Mouse (Mus musculus) heart, embryonic 13.5 days (tissue): ENCODE results near the gene Meis3. TPM values are rescaled to one million over a fixed set of nuclear protein-coding genes. Genes with fewer than 3 reads are reported as not detected.

Experiments used
- ATAC-seq: fragments of 200-750 bp; cut with Nextera tagmentation; 2 replicates; pipeline ENCODE4 v1.8.0; 2017; ENCODE audit warnings: moderate TSS enrichment; ENCODE audit not compliant: insufficient number of reproducible peaks, low FRiP score, low TSS enrichment; ENCODE audit errors: extremely low read depth
- H3K27ac ChIP-seq: fragments of 300-500 bp; sonication (generic); replicated peaks from 2 replicates; pipeline ENCODE4 v1.5.1; 2015; ENCODE audit warnings: moderate library complexity, mild to moderate bottlenecking, inconsistent platforms
- H3K27me3 ChIP-seq: fragments of 300-500 bp; sonication (generic); replicated peaks from 2 replicates; pipeline ENCODE4 v1.6.1; 2015; ENCODE audit warnings: mild to moderate bottlenecking, inconsistent platforms
- H3K36me3 ChIP-seq: fragments of 300-500 bp; sonication (generic); 2 replicates; pipeline ENCODE4 v1.6.1; 2015; ENCODE audit warnings: mild to moderate bottlenecking, inconsistent platforms
- H3K4me1 ChIP-seq: fragments of 300-500 bp; sonication (generic); 2 replicates; pipeline ENCODE4 v1.6.1; 2015; ENCODE audit warnings: inconsistent platforms
- H3K4me2 ChIP-seq: fragments of 300-500 bp; sonication (generic); 2 replicates; pipeline ENCODE4 v1.6.1; 2015; ENCODE audit warnings: inconsistent platforms, mild to moderate bottlenecking, moderate library complexity
- H3K4me3 ChIP-seq: fragments of 300-500 bp; sonication (generic); 2 replicates; pipeline ENCODE4 v1.5.1; 2015; ENCODE audit warnings: moderate library complexity, mild to moderate bottlenecking, inconsistent platforms
- H3K9ac ChIP-seq: fragments of 300-500 bp; sonication (generic); 2 replicates; pipeline ENCODE4 v1.6.1; 2015; ENCODE audit warnings: inconsistent platforms, mild to moderate bottlenecking, moderate library complexity
- H3K9me3 ChIP-seq: fragments of 300-500 bp; sonication (generic); 2 replicates; pipeline ENCODE4 v1.6.1; 2016; ENCODE audit warnings: inconsistent platforms
- WGBS: fragments of 180-500 bp; shearing (Covaris S2); methylation state at CpG from one replicate; pipeline ENCODE4 v1.1.7; 2015; ENCODE audit warnings: mixed read lengths; 5-methylcytosine and 5-hydroxymethylcytosine counted together
- polyA plus RNA-seq: library from polyadenylated mRNA; unstranded; fragments of >200 nt; fragmentation: Nextera tagmentation; extraction: Ambion mirVana; gene quantifications from 2 replicates; pipeline ENCODE4 v1.2.1, GENCODE M21; 2015

Gene Meis3
- polyA plus RNA-seq, 1 experiment from 2014 or later, result 17.1 TPM

DNA sequence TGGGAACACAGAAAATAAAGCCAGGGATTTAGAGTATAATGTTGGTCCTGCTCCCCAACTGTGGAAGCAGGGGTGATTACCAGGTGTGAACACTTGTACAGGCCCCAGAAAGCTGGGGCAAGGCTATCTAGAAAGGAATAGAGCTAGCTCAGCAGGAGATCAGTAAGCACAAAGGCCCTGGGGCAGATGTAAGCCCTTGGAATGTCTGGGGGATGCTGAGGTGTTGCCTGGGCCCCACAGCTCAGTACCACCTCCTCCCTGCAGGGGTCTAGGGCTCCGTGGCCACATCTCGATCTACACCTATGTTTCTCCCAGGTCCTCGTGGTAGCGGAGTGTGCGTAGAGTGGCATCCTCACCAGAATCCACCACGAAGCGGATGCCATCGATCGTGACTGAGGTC lies 39.1 kb downstream of the Meis3 start:
- Histone ChIP-seq H3K4me2 (no peak overlapping the region), H3K4me1 (no peaks in the 10 kb centered on the region), H3K9ac (no peak overlapping the region), H3K9me3 (no peaks in the 10 kb centered on the region), H3K36me3 (peaks cover 94% of the 10 kb centered on the region), H3K4me3 (no peak overlapping the region), H3K27ac (no peak overlapping the region), H3K27me3 (no peaks in the 10 kb centered on the region)
- ATAC-seq, result no peak
- 88% methylated on average over 9 of the region's 9 CpGs for WGBS

DNA sequence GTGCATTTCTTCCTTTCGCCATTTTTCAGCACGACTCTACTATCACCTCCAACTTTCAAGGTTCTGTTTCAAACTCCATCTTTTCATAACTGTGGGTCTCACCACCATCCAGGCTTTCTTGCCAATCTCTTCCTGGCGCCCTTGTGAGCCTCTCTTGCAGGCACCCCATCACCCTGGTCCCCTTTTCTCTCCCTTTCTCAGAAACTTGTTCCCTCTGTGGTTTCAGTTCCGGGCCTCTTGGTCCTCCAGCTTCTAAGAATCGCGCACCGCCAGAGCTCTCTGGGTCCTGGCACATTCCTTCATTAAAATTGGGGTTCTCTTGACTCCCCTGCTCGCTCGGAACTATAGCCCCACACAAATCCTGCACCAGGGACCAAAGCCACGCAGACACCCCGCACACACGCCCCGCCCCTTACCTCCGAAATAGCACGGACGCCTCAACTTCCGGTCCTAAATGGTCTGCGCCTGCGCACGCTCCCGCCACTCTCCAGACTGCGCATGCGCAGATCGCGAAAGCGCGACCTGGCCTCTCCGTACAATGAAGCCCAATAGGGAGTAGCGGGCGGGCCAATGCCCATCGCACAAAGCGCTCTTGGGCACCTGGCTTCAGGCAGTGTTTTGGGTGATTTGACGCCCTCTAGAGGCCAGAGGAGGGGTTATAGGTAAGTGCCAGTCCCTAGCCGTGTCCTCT lies 46.8 kb downstream of the Meis3 start, which contains the start of gene Dhx34:
TSS of gene Dhx34 (minus strand) at position 456 of the 691 bp plus-strand sequence.
- Histone ChIP-seq H3K4me2 (peak within 1 kb of the TSS; percentile 85), H3K4me1 (peaks cover 12% of the 10 kb centered on the region), H3K9me3 (no peaks in the 10 kb centered on the region), H3K27me3 (peaks cover 12% of the 10 kb centered on the region), H3K36me3 (peaks cover 18% of the 10 kb centered on the region), H3K4me3 (peak within 1 kb of the TSS; percentile 83), H3K9ac (peak within 1 kb of the TSS; percentile 91), H3K27ac (peak within 1 kb of the TSS; percentile 69)
- WGBS, result 2% methylated on average over 34 of the region's 34 CpGs
- ATAC-seq, result peak; percentile 90

DNA sequence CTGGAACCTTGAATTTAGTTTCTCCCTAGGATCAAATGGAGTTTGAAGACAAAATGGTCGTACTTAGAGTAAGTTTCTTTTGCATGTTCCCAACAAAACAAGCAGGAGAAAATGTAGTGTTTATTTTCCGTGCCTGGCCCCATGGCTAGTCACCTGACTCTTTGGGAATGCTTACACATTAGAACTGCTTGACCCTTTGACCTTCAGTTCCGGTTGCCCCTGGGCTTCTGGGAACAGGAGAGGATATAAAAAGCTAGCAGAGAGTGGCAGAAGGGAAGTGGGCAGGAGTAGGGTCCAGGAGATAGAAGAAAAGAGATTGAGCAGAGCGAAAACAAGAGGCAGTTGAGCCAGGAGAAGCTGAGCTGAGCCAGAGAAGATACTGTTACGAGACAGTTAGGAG lies 55.0 kb downstream of the Meis3 start:
- Histone ChIP-seq H3K9me3 (peaks cover 6% of the 10 kb centered on the region), H3K36me3 (no peaks in the 10 kb centered on the region), H3K27me3 (peaks cover 9% of the 10 kb centered on the region), H3K4me1 (peaks cover 11% of the 10 kb centered on the region), H3K9ac (no peak overlapping the region), H3K27ac (peak overlapping the region; percentile 38), H3K4me2 (no peak overlapping the region), H3K4me3 (no peak overlapping the region)
- 25% methylated on average over 5 of the region's 5 CpGs for WGBS
- ATAC-seq, result no peak

Other genes with a start within 250 kb of the Meis3 start
- 107 and 116 TPM in 2 replicates for gene Nop53, start 229.0 kb upstream of the Meis3 start, polyA plus RNA-seq
- 37.4 and 40.2 TPM in 2 replicates for gene Ehd2, start 207.5 kb upstream of the Meis3 start, polyA plus RNA-seq
- gene Bicra, start 127.2 kb upstream of the Meis3 start, polyA plus RNA-seq, result 4.6 and 5.0 TPM in 2 replicates
- 0.05 TPM in 1 of 2 replicates, not detected in the other for gene Zfp541, start 113.3 kb upstream of the Meis3 start, polyA plus RNA-seq
- 150 and 157 TPM in 2 replicates for gene Napa, start 76.6 kb upstream of the Meis3 start, polyA plus RNA-seq
- 31.8 and 35.0 TPM in 2 replicates for gene Kptn, start 55.2 kb upstream of the Meis3 start, polyA plus RNA-seq
- 0.05 and 0.20 TPM in 2 replicates for gene Slc8a2, start 45.3 kb upstream of the Meis3 start, polyA plus RNA-seq
- gene Dhx34, start 46.9 kb downstream of the Meis3 start, polyA plus RNA-seq, result 10.5 and 11.0 TPM in 2 replicates
- 0.76 and 0.78 TPM in 2 replicates for gene C5ar2, start 69.1 kb downstream of the Meis3 start, polyA plus RNA-seq
- 1.5 and 2.2 TPM in 2 replicates for gene C5ar1, start 84.5 kb downstream of the Meis3 start, polyA plus RNA-seq
- gene Inafm1, start 98.5 kb downstream of the Meis3 start, polyA plus RNA-seq, result 10.7 TPM in 2 replicates
- 14.3 and 16.5 TPM in 2 replicates for gene Ccdc9, start 111.7 kb downstream of the Meis3 start, polyA plus RNA-seq
- gene Bbc3, start 133.3 kb downstream of the Meis3 start, polyA plus RNA-seq, result 8.2 and 8.8 TPM in 2 replicates
- gene Sae1, start 212.7 kb downstream of the Meis3 start, polyA plus RNA-seq, result 210 and 223 TPM in 2 replicates
- gene Zc3h4, start 225.8 kb downstream of the Meis3 start, polyA plus RNA-seq, result 8.2 and 8.7 TPM in 2 replicates